Mouse (Mus musculus) G1E (cell line): ENCODE measurements around the gene Slc38a3.

Experiments used
- CTCF ChIP-seq: IDR thresholded peaks from 2 replicates; pipeline ENCODE4 v1.5.1; 2012; ENCODE audit warnings: low read depth, low read length, inconsistent platforms, mixed read lengths
- GATA1 ChIP-seq: IDR thresholded peaks from 2 replicates; pipeline ENCODE4 v1.6.1; 2012; ENCODE audit warnings: borderline replicate concordance, low read length, inconsistent platforms, mixed read lengths
- GATA2 ChIP-seq: IDR thresholded peaks from 2 replicates; pipeline ENCODE4 v1.6.1; 2012; ENCODE audit warnings: low read depth, low read length, inconsistent platforms, borderline replicate concordance
- TAL1 ChIP-seq: conservative IDR thresholded peaks from 2 replicates; pipeline ENCODE4 v1.6.1; 2012; ENCODE audit warnings: low read depth, low read length, inconsistent platforms, mixed read lengths

DNA sequence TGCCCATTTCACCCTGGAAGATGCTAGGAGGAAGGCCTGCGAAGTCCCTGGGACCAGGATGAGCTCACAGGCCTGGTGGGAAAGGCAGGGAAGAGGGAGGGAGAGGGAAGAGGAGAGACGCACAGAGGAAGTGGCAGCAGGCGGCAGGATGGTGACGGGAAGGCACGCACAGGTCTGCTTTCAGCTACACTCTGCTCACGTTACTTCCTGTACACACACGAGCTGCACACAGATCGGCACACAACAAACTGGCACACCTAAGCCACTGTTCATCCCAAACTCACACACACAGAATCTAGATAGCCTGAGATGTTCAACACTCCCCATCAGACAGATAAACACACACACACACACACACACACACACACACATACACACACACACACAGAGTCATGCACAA is 21.1 kb upstream of the Slc38a3 start:
- TF ChIP-seq CTCF (no peak), GATA1 (no peak), TAL1 (no peak), GATA2 (no peak)
